Mouse (Mus musculus) ZHBTc4 (cell line): ENCODE data around the gene Ccdc191.

ENCODE experiments used
- DNase-seq: peaks from one replicate; pipeline ENCODE4 v3.0.0-alpha.2; 2011; ENCODE audit warnings: low read depth, low spot score

Gene Ccdc191

GRCm38 (mm10) chr16:43931502-43931901 lies 41.9 kb downstream of the Ccdc191 start:
- no peak for DNase-seq

- no peak for DNase-seq
These were observed 42.7 kb downstream of the Ccdc191 start for GRCm38 (mm10) chr16:43932319-43932718.

GRCm38 (mm10) chr16:43933041-43933440 lies 43.4 kb downstream of the Ccdc191 start:
- DNase-seq, result no peak

GRCm38 (mm10) chr16:43934856-43935255 lies 45.3 kb downstream of the Ccdc191 start:
- no peak for DNase-seq

GRCm38 (mm10) chr16:43935367-43935766 lies 45.8 kb downstream of the Ccdc191 start:
- DNase-seq, result no peak

GRCm38 (mm10) chr16:43935892-43936291 lies 46.3 kb downstream of the Ccdc191 start:
- DNase-seq, result no peak

GRCm38 (mm10) chr16:43940846-43941245 lies 51.2 kb downstream of the Ccdc191 start:
- DNase-seq, result no peak

GRCm38 (mm10) chr16:43945351-43945750 lies 55.8 kb downstream of the Ccdc191 start:
- DNase-seq, result no peak

GRCm38 (mm10) chr16:43945869-43946268 lies 56.3 kb downstream of the Ccdc191 start:
- DNase-seq, result no peak

GRCm38 (mm10) chr16:43951591-43951990 lies 62.0 kb downstream of the Ccdc191 start:
- DNase-seq, result peak; percentile 17

GRCm38 (mm10) chr16:43954913-43955312 lies 65.3 kb downstream of the Ccdc191 start:
- DNase-seq, result no peak

GRCm38 (mm10) chr16:43958038-43958437 lies 68.4 kb downstream of the Ccdc191 start:
- DNase-seq, result no peak

GRCm38 (mm10) chr16:43963291-43963690 lies 73.7 kb downstream of the Ccdc191 start:
- no peak for DNase-seq

- DNase-seq, result no peak
These were observed 74.2 kb downstream of the Ccdc191 start for GRCm38 (mm10) chr16:43963780-43964179.

GRCm38 (mm10) chr16:43965781-43966389 lies 76.3 kb downstream of the Ccdc191 start:
- DNase-seq, result no peak

GRCm38 (mm10) chr16:43970426-43970825 lies 80.8 kb downstream of the Ccdc191 start:
- DNase-seq, result no peak

- DNase-seq, result no peak
These were observed 81.6 kb downstream of the Ccdc191 start for GRCm38 (mm10) chr16:43971189-43971588.

GRCm38 (mm10) chr16:43971741-43972140 lies 82.1 kb downstream of the Ccdc191 start:
- DNase-seq, result no peak

- DNase-seq, result no peak
These were observed 82.8 kb downstream of the Ccdc191 start for GRCm38 (mm10) chr16:43972391-43972790.

GRCm38 (mm10) chr16:43973147-43973546 lies 83.5 kb downstream of the Ccdc191 start:
- no peak for DNase-seq

GRCm38 (mm10) chr16:43973606-43974220 lies 84.1 kb downstream of the Ccdc191 start:
- DNase-seq, result peak; percentile 8

GRCm38 (mm10) chr16:43979010-43979327 lies 89.4 kb downstream of the Ccdc191 start:
- DNase-seq, result no peak

- DNase-seq, result peak; percentile 68
These were observed 89.9 kb downstream of the Ccdc191 start, which contains the start of gene Zdhhc23 for GRCm38 (mm10) chr16:43979328-43980109. TSS of gene Zdhhc23 (minus strand) at chr16:43979791.
